Mouse (Mus musculus): ENCODE measurements around the gene Eef2. TPM values are rescaled to one million over a fixed set of nuclear protein-coding genes. Genes with fewer than 3 reads are reported as not detected.
A peak's percentile ranks its signal among the peaks of the same experiment; 100 is the strongest.
"Not testable (repeated sequence)": the region's sequence is repeated elsewhere in the genome, so short reads cannot be mapped to it uniquely, and the experiment has no call there.

Eef2 gene
- polyA plus RNA-seq, 1 experiment from 2014 or later: 537 TPM

DNA sequence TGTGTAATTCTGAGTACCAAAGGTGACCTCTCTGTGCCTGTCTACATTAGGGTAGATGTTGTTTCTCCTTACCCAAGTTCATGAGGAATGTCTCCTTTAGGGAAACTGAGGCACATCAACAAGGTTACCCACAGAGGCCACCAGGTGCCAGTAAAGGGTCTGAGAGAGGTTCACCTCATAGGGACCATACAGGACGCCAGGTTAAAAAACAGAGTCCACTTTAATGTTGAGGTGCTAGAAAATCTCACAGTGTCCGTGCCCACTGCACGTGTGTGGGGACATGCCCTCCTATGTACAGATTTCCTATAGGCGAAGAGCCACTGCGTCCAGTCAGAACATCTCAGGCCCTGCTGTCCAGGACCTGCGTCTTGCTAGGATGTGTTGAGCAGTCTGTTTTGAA is 22.6 kb downstream of the Eef2 start:
- ATAC-seq (ENCODE audit: low read depth): no peak
- WGBS: 87% methylated on average over 6 of the region's 6 CpGs
- H3K4me1 ChIP-seq (replicated peaks): peaks cover 9% of the 10 kb centered on the region
- no peaks in the 10 kb centered on the region for H3K36me3 ChIP-seq
- H3K9me3 ChIP-seq: no peaks in the 10 kb centered on the region
- H3K9ac ChIP-seq: no peak overlapping the region
- no peak overlapping the region for H3K4me2 ChIP-seq
- no peak overlapping the region for H3K4me3 ChIP-seq
- peaks cover 48% of the 10 kb centered on the region for H3K27me3 ChIP-seq
- no peak overlapping the region for H3K27ac ChIP-seq (replicated peaks)

DNA sequence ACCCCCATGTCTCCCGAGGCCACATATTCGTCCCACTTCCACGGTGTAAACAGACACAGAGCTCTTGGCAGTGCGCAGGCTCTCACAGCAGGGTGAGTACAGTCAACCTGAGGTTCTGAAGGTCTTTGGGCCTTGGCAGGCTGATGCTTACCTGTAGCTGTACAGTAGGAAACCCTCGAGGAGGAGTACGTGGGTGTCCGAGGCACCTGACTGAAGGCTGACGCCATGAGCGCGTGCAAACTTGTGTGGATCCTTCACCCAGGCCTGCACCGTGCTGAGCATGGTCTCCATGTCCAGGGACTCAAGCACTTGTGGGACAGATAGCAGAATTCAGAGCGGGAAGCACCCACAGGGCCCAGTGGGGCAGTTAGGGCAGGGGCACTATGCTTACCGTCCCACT is 23.7 kb downstream of the Eef2 start:
- Histone ChIP-seq H3K4me2 (no peak overlapping the region), H3K4me3 (no peak overlapping the region), H3K4me1 (replicated peaks) (no peaks in the 10 kb centered on the region), H3K27ac (replicated peaks) (no peak overlapping the region), H3K9me3 (no peaks in the 10 kb centered on the region), H3K9ac (no peak overlapping the region), H3K36me3 (peaks cover 10% of the 10 kb centered on the region), H3K27me3 (peaks cover 38% of the 10 kb centered on the region)
- ATAC-seq (ENCODE audit: low read depth): no peak
- WGBS: 84% methylated on average over 13 of the region's 13 CpGs

GRCm38 (mm10) chr10:81200605-81201287 is 24.3 kb downstream of the Eef2 start:
- Histone ChIP-seq H3K9ac (no peak overlapping the region), H3K4me1 (replicated peaks) (no peaks in the 10 kb centered on the region), H3K27me3 (peaks cover 32% of the 10 kb centered on the region), H3K9me3 (no peaks in the 10 kb centered on the region), H3K4me2 (no peak overlapping the region), H3K4me3 (no peak overlapping the region), H3K36me3 (peaks cover 16% of the 10 kb centered on the region), H3K27ac (replicated peaks) (no peak overlapping the region)
- ATAC-seq (ENCODE audit: low read depth): no peak
- WGBS: 77% methylated on average over 20 of the region's 20 CpGs

DNA sequence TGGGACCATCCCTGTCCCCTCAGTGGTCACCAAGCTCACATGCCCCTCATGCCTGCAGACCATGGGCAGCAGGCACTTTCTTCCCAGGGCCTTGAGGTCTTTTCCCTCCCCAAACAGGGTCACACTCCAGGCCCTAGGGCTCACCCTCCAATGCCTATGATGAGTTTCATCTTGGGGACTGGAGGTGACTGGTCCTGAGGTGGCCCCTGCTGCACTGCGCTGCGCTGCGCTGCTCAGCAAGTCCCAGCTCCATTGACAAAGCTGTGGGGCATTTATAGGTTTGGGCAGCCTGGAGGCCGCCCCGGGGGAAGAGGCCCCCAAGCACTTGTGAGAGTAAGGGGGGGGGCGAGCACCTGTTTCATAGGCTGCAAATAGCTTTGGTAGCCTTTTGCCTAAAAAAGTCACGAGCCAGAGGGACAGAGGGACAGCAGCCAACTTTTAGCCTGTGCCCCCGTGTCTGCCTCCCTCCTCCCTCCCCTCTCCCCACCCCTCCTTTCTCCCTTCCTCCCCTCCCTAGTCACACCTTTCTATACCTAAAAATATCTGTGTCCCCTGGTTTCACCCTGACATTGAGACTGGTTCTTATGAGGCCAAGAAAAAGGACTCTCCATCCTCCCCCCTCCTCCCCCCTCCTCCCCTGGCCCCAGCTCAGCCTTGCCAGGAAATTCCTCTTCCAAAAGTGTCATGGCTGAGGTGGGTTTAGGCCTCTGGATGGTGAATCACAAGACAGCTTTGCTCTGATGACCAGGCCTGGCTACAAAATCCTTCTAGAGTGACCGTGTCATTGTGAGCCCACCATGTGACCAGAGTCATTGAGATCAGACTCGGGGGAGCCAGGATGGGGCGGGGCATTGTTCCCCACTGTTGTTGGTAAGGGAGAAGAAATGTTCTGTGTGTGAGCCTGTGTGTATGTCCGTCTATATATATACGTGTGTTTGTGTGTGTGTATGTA is 25.7 kb downstream of the Eef2 start, which contains the start of gene Nmrk2:
Nmrk2 (minus strand) TSS at position 245 of the 952 bp plus-strand sequence.
- WGBS: 57% methylated on average over 13 of the region's 13 CpGs
- ATAC-seq (ENCODE audit: low read depth): no peak

GRCm38 (mm10) chr10:81202978-81203720 is 26.7 kb downstream of the Eef2 start:
- 70% methylated on average over 8 of the region's 8 CpGs for WGBS
- H3K27ac ChIP-seq (replicated peaks): no peak overlapping the region

More for the DNA sequence above, 25.7 kb downstream of the Eef2 start, which contains the start of gene Nmrk2:
- peaks cover 29% of the 10 kb centered on the region for H3K36me3 ChIP-seq
- no peaks in the 10 kb centered on the region for H3K4me1 ChIP-seq (replicated peaks)
- no peak within 1 kb of the TSS for H3K9ac ChIP-seq
- no peaks in the 10 kb centered on the region for H3K9me3 ChIP-seq
- H3K27ac ChIP-seq (replicated peaks): no peak within 1 kb of the TSS
- H3K4me3 ChIP-seq: no peak within 1 kb of the TSS
- no peak within 1 kb of the TSS for H3K4me2 ChIP-seq
- peaks cover 18% of the 10 kb centered on the region for H3K27me3 ChIP-seq

DNA sequence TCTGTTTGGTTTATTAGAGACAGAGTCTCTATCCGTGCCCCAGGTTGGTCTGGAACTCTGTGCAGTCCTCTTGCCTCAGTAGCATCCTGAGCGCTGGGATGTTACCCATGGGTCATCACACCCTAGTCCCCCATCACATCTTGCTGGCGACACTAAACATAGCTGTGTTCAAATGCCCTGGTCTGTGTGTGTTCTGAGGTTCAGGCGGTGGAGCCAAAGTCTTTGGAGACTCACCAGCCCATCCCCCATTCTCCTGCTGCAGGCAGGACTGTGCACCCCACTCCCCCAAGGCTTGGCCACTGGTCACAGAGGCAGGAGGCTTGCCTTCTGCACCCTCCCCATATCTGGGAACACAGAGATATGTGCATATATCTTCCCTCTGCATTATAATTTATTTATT is 27.7 kb downstream of the Eef2 start:
- 70% methylated on average over 4 of the region's 4 CpGs for WGBS
- Histone ChIP-seq H3K4me1 (replicated peaks) (no peaks in the 10 kb centered on the region), H3K36me3 (peaks cover 47% of the 10 kb centered on the region), H3K27me3 (peaks cover 8% of the 10 kb centered on the region), H3K9me3 (no peaks in the 10 kb centered on the region), H3K4me3 (no peak overlapping the region), H3K9ac (no peak overlapping the region), H3K4me2 (no peak overlapping the region), H3K27ac (replicated peaks) (no peak overlapping the region)
- ATAC-seq (ENCODE audit: low read depth): no peak

More at GRCm38 (mm10) chr10:81202978-81203720, 26.7 kb downstream of the Eef2 start:
- Histone ChIP-seq H3K9me3 (no peaks in the 10 kb centered on the region), H3K4me3 (no peak overlapping the region), H3K4me2 (no peak overlapping the region), H3K27me3 (peaks cover 13% of the 10 kb centered on the region), H3K9ac (no peak overlapping the region), H3K36me3 (peaks cover 40% of the 10 kb centered on the region), H3K4me1 (replicated peaks) (no peaks in the 10 kb centered on the region)
- peak; percentile 7; the same call in 1 of the 2 replicates for ATAC-seq (ENCODE audit: low read depth)

DNA sequence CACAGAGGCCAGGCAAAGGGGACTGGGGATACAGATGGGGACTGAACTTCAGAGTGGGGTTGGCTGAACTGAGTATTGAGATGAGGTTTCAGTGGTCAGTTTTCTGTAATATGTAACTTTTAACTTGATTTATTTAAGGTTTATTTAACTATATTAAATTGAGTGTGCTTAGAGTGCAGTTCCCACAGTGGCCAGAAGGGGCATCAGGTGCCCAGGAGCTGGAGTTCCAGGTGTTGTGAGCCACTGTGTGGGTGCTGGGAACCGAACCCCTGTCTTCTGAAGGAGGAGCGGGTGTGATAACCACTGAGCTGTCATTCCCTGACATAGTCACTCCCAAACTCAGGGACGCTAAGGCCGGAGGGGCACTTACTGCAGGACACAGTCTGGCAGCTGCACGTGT is 33.7 kb downstream of the Eef2 start:
- Histone ChIP-seq H3K4me2 (no peak overlapping the region), H3K27me3 (no peaks in the 10 kb centered on the region), H3K4me3 (no peak overlapping the region), H3K9me3 (peaks cover 19% of the 10 kb centered on the region), H3K36me3 (peaks cover 97% of the 10 kb centered on the region), H3K9ac (no peak overlapping the region), H3K4me1 (replicated peaks) (no peaks in the 10 kb centered on the region), H3K27ac (replicated peaks) (no peak overlapping the region)
- 92% methylated on average over 5 of the region's 5 CpGs for WGBS
- no peak for ATAC-seq (ENCODE audit: low read depth)

GRCm38 (mm10) chr10:81216260-81216659 is 39.8 kb downstream of the Eef2 start:
- Histone ChIP-seq H3K4me3 (no peak overlapping the region), H3K27me3 (no peaks in the 10 kb centered on the region), H3K9me3 (peaks cover 8% of the 10 kb centered on the region; the same call in 1 of the 2 replicates), H3K4me2 (no peak overlapping the region), H3K4me1 (replicated peaks) (no peaks in the 10 kb centered on the region), H3K27ac (replicated peaks) (no peak overlapping the region), H3K9ac (no peak overlapping the region), H3K36me3 (peaks cover 94% of the 10 kb centered on the region)
- no peak for ATAC-seq (ENCODE audit: low read depth)
- 91% methylated on average over 6 of the region's 6 CpGs for WGBS

- Histone ChIP-seq H3K27ac (replicated peaks) (no peak overlapping the region), H3K4me2 (no peak overlapping the region), H3K9ac (no peak overlapping the region), H3K4me1 (replicated peaks) (no peaks in the 10 kb centered on the region), H3K36me3 (peaks cover 94% of the 10 kb centered on the region), H3K4me3 (no peak overlapping the region), H3K9me3 (peaks cover 8% of the 10 kb centered on the region; the same call in 1 of the 2 replicates), H3K27me3 (no peaks in the 10 kb centered on the region)
- no peak for ATAC-seq (ENCODE audit: low read depth)
- 90% methylated on average over 6 of the region's 6 CpGs for WGBS
Measured at GRCm38 (mm10) chr10:81216810-81217209, 40.4 kb downstream of the Eef2 start.

DNA sequence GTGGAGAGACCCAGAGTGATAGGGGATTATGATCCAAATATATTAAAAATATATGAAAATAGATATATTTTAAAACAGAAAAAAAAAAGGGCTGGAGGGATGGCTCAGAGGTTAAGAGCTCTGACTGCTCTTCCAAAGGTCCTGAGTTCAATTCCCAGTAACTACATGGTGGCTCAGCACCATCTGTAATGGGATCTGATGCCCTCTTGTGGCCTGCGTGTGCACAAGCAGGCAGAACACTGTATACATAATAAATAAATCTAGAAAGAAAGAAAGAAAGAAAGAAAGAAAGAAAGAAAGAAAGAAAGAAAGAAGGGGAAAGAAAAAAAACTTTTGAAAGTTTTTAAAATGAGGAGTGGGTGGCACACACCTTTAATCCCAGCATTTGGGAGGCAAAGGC is 40.8 kb downstream of the Eef2 start:
- not testable (repeated sequence) for ATAC-seq (ENCODE audit: low read depth); H3K9ac ChIP-seq; H3K27ac ChIP-seq (replicated peaks); H3K9me3 ChIP-seq; H3K27me3 ChIP-seq; H3K4me2 ChIP-seq; H3K4me1 ChIP-seq (replicated peaks); H3K4me3 ChIP-seq
- H3K36me3 ChIP-seq: peaks cover 94% of the 10 kb centered on the region
- WGBS: 12% methylated on average over 1 of the region's 1 CpGs

DNA sequence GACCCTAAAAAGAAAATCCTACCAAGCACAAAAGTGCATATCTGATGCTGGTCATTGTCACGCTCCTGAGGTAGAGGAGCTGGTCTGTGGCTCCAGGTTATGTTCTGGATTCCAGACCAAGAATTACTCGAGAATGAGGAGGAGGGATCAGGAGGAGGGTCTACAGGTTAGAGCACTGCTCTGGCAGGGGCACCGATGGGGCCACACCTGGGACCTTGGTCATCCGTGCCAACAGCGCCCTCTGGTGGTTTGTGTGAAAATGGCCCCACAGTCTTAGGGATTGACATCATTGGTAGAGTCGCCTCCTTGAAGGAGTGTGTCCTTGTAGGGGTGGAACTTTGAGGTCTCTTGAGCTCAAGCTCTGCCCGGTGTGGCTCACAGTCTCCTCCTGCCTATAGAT is 41.5 kb downstream of the Eef2 start:
- no peaks in the 10 kb centered on the region for H3K27me3 ChIP-seq
- H3K36me3 ChIP-seq: peaks cover 94% of the 10 kb centered on the region
- H3K4me1 ChIP-seq (replicated peaks): no peaks in the 10 kb centered on the region
- 0 out of 2 replicates have a peak, but pooled peaks have one; percentile 13 for ATAC-seq (ENCODE audit: low read depth)
- no peak overlapping the region for H3K4me2 ChIP-seq
- no peak overlapping the region for H3K4me3 ChIP-seq
- WGBS: 35% methylated on average over 7 of the region's 7 CpGs
- H3K27ac ChIP-seq (replicated peaks): no peak overlapping the region
- no peak overlapping the region for H3K9ac ChIP-seq
- no peaks in the 10 kb centered on the region for H3K9me3 ChIP-seq

Measured in neural tube, embryonic 13.5 days (tissue).